Mouse (Mus musculus) lung, adult 18-20 months (tissue): ENCODE results near the gene Olfr642.

Source experiments
- DNase-seq, 2 experiments: peaks; one replicate each; pipeline ENCODE4 v3.0.0; 2022; ENCODE audit warnings: mixed read lengths in 2 of 2

Olfr642 gene

DNA sequence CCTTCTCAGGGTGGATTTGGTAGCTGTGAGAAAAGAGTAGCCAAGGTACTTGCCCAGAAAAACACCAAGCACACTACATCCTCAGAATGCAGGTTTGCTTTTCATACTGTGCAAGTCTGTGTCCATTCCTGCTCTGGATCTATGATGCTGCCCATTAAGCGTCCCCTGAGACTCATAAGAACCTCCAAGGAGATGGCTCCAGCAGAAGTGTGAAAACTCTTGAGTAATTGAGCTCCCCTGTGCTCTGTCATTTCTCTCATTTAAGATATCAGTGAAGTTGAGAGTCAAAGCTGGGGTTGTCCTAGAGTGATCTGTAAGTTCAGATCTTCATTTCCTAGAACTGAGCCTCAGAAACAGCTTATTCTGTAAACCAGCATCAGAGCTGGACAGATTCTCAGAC, at the start of gene Olfr642:
TSS of gene Olfr642 (minus strand) at position 101 of the 400 bp plus-strand sequence.
- no peak for DNase-seq

DNA sequence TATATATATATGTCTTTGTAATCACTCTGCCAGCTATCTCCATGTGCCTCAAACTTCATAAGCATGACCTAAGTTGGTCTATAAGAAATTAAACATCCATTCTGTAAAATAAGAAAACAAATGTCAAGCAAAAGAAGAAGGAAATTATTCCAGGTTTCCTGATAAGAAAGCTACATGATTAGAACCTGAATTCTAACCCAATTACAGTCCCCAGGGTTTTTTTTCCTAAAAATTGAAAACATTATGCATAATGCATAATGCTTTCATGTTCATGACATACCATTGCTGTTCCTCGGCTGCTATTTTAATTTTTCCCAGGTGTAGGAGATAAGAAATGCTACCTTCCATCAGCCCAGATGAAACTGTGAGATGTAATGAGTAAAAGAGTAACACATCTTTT, 32.9 kb upstream of the Olfr642 start, which contains the start of gene Olfr645:
TSS of gene Olfr645 (minus strand) at position 101 of the 400 bp plus-strand sequence.
- no peak for DNase-seq

DNA sequence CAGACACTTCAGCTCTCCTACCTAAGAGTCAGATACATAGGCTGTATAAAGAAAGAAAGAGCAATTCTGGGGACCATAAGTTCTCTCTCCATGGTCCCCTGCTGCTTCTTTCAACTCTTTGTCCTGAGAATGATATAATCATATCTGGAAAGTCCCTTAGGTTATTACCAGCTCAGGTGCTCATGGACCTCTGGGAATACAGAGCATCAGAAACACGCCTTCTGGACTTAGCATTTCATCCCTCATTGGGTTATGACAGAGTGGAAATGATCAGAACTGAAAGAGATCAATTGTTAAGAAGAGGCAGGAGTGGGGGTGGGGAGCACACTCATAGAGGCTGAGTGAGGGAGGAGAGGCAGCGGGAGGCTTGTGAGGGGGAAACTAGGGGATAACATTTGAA, 19.3 kb upstream of the Olfr642 start, which contains the start of gene Olfr644:
TSS of gene Olfr644 (minus strand) at position 101 of the 400 bp plus-strand sequence.
- no peak for DNase-seq

DNA sequence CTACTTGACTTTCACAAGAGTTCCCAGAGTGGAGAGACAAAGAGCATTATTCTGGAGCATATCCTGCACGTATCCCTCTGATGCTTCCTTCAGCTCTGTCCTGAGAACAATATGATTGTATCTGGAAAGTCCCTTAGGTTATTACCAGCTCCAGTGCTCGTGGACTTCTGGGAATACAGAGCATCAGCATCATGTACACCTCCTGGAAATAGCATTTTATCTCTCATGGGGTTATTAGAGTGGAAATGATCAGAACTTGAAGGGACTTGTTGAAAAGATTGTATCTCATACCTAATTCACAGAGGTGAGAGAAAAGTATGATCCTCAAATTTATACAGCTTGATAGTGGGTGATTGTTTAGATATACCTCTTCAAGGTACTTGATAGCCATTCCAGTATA, 8.9 kb upstream of the Olfr642 start, which contains the start of gene 4930516K23Rik:
TSS of gene 4930516K23Rik (minus strand) at position 101 of the 400 bp plus-strand sequence.
- no peak for DNase-seq

- DNase-seq: no peak
Observed at GRCm38 (mm10) chr7:104059215-104059614, 6.7 kb upstream of the Olfr642 start.

- DNase-seq: no peak
Observed at GRCm38 (mm10) chr7:104050745-104051144, 1.7 kb downstream of the Olfr642 start.

DNA sequence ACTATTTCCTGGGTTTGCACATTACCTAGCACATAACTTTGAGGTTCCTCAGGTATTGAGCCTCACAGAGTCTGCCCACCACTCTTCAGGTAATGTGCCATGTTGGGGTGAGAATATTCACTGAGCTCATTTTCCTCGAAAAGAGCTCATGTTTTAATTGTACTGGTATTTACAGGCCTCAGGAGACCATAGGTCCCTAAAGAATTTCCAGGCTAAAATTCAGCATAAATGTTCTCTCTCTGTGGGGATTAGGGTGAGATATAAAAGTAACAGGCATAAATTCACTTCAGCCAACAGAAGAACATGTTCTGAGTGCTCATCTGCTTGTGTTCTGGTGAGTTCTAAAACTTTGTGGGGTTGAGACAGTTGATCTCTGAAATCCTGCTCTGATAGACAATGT, 17.3 kb downstream of the Olfr642 start, which contains the start of gene Olfr641:
TSS of gene Olfr641 (plus strand) at position 301 of the 400 bp plus-strand sequence.
- no peak for DNase-seq

DNA sequence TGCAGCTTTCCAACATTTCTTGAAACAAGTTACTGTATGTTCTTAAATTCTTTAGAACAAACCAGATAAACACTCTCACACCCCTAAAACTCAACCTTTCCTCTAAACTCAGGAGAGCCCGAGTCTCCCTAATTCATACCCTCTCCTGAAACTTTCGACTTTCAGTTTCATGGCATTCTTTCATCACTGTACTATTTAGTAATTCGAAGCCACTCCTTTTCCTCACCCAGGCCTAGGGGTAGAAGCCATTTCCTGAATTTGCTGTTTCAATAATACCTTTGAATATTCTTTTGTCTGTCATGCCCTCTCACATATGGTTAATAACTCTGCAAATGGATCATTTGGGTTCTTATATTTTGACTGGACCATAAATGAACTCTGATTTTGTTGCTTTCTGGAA, 25.5 kb downstream of the Olfr642 start:
- no peak for DNase-seq

DNA sequence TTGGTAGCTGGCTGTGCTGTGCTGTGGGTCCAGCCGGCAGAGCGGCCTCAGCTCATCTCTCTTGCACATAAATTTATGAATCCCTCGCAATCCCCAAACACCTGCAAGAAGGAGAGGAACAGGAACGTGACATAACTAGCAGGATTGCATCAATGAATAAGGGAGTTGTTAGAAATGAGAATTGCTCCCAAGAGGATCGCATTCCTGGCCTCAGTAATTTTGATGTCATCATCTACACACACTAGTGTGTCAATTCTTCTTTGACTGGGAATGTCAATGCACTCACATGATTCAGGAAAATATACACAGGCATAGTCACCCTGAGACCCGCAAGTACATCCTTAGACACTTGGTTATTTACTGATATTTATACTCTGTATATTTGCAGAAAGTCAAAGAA, 27.0 kb downstream of the Olfr642 start, which contains the start of gene Olfr640:
TSS of gene Olfr640 (minus strand) at position 101 of the 400 bp plus-strand sequence.
- DNase-seq: no peak

GRCm38 (mm10) chr7:104021651-104022050, 30.8 kb downstream of the Olfr642 start:
- no peak for DNase-seq

- DNase-seq: no peak
Observed at GRCm38 (mm10) chr7:104018953-104019352, 33.5 kb downstream of the Olfr642 start.

DNA sequence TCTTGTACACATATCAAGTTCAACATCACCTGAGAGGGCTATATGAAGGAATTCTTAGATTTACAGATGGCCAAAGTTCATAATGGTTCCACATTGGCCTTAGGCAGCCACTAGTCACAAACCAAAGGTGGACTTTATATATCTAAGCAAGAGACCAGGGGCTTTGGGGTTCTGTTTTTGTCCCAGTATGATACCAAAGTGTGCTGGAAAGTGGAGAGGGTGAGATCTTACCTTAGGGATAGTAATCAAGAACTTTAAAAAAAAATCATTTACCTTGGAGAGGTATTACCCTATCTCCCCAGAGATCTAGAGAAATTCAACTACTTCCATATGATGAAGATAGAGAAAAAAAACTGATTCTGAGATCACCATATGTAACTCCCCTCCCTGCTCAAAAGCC, 35.3 kb downstream of the Olfr642 start, which contains the start of gene Olfr639:
TSS of gene Olfr639 (minus strand) at position 101 of the 400 bp plus-strand sequence.
- DNase-seq: no peak

GRCm38 (mm10) chr7:103999124-103999523, 53.3 kb downstream of the Olfr642 start:
- DNase-seq: no peak

- DNase-seq: no peak
Observed at GRCm38 (mm10) chr7:103998446-103998845, 54.0 kb downstream of the Olfr642 start, which contains the start of gene Olfr638. Gene Olfr638, plus strand, starts transcription at chr7:103998746.
